7 mouse cellular contexts compared by ENCODE assay signal in genomic region chr8:70673079-70673856, GRCm38 (mm10). TPM values are rescaled to one million over a fixed set of nuclear protein-coding genes. Genes with fewer than 3 reads are reported as not detected.
A peak's percentile ranks its signal among the peaks of the same experiment; 100 is the strongest.
DNase-seq lines count a peak whose midpoint lies in the region; ATAC-seq lines count a peak whose summit lies in the region.

Gene Lsm4 (plus strand): TSS chr8:70673248.

- H3K4me2 ChIP-seq in embryonic facial prominence, embryonic 12.5 days (replicated peaks) = peak within 1 kb of the TSS; percentile 57
- H3K4me2 ChIP-seq in limb, embryonic 11.5 days (ENCODE audit: low read depth, severe bottlenecking) = peak within 1 kb of the TSS; percentile 66
- H3K4me2 ChIP-seq in midbrain, embryonic 14.5 days (ENCODE audit: low read length) = peak within 1 kb of the TSS; percentile 90

- no peaks in the 10 kb centered on the region for H3K9me3 ChIP-seq in embryonic facial prominence, embryonic 12.5 days
- no peaks in the 10 kb centered on the region for H3K9me3 ChIP-seq in limb, embryonic 11.5 days (ENCODE audit: control insufficient read depth, low read length)
- H3K9me3 ChIP-seq in midbrain, embryonic 14.5 days (ENCODE audit: control insufficient read depth, low read length) = no peaks in the 10 kb centered on the region

- H3K9ac ChIP-seq in embryonic facial prominence, embryonic 12.5 days = peak within 1 kb of the TSS; percentile 70
- peak within 1 kb of the TSS; percentile 87 for H3K9ac ChIP-seq in limb, embryonic 11.5 days (ENCODE audit: low read length)
- peak within 1 kb of the TSS; percentile 68 for H3K9ac ChIP-seq in midbrain, embryonic 14.5 days (replicated peaks; ENCODE audit: low read length)

- H3K27me3 ChIP-seq in embryonic facial prominence, embryonic 12.5 days = no peaks in the 10 kb centered on the region
- H3K27me3 ChIP-seq in limb, embryonic 11.5 days (ENCODE audit: control insufficient read depth, insufficient read depth, low read length) = no peaks in the 10 kb centered on the region
- H3K27me3 ChIP-seq in midbrain, embryonic 14.5 days (ENCODE audit: control insufficient read depth, insufficient read depth, low read length) = no peaks in the 10 kb centered on the region

- peaks cover 13% of the 10 kb centered on the region for H3K4me1 ChIP-seq in embryonic facial prominence, embryonic 12.5 days
- H3K4me1 ChIP-seq in limb, embryonic 11.5 days (ENCODE audit: control insufficient read depth, insufficient read depth, low read length) = peaks cover 12% of the 10 kb centered on the region
- H3K4me1 ChIP-seq in midbrain, embryonic 14.5 days (ENCODE audit: control insufficient read depth, insufficient read depth, low read length) = peaks cover 12% of the 10 kb centered on the region

- peak; percentile 93 for DNase-seq in adrenal gland, postnatal 25 days
- DNase-seq in heart, adult 11 months = peak; percentile 100
- DNase-seq in kidney, adult 18-20 months = peak; percentile 99
- DNase-seq in limb, embryonic 11.5 days (ENCODE audit: low spot score) = peak; percentile 100
- peak; percentile 99 for DNase-seq in midbrain, embryonic 14.5 days
- DNase-seq in spleen, adult 18-20 months = peak; percentile 94 to 97

- WGBS in embryonic facial prominence, embryonic 12.5 days = under 1% methylated on average over 60 of the region's 60 CpGs
- WGBS in limb, embryonic 11.5 days = under 1% methylated on average over 60 of the region's 60 CpGs
- under 1% methylated on average over 60 of the region's 60 CpGs for WGBS in midbrain, embryonic 14.5 days

- H3K27ac ChIP-seq in embryonic facial prominence, embryonic 12.5 days = peak within 1 kb of the TSS; percentile 92
- peak within 1 kb of the TSS; percentile 92 for H3K27ac ChIP-seq in limb, embryonic 11.5 days (replicated peaks; ENCODE audit: low read depth, low read length)
- H3K27ac ChIP-seq in midbrain, embryonic 14.5 days (replicated peaks; ENCODE audit: low read depth, low read length) = peak within 1 kb of the TSS; percentile 97

- ATAC-seq in embryonic facial prominence, embryonic 12.5 days (ENCODE audit: insufficient number of reproducible peaks, insufficient read depth, low FRiP score, low TSS enrichment) = peak; percentile 92
- peak; percentile 96 for ATAC-seq in limb, embryonic 11.5 days (ENCODE audit: insufficient number of reproducible peaks, low FRiP score, low TSS enrichment, low read depth)
- peak; percentile 97 for ATAC-seq in midbrain, embryonic 14.5 days (ENCODE audit: low FRiP score, low TSS enrichment)

- peaks cover 12% of the 10 kb centered on the region for H3K36me3 ChIP-seq in embryonic facial prominence, embryonic 12.5 days
- H3K36me3 ChIP-seq in limb, embryonic 11.5 days (ENCODE audit: control insufficient read depth, insufficient read depth, low read length) = peaks cover 6% of the 10 kb centered on the region
- peaks cover 10% of the 10 kb centered on the region for H3K36me3 ChIP-seq in midbrain, embryonic 14.5 days (ENCODE audit: control insufficient read depth, insufficient read depth, low read length)

- peak within 1 kb of the TSS; percentile 62 for H3K4me3 ChIP-seq in embryonic facial prominence, embryonic 12.5 days
- peak within 1 kb of the TSS; percentile 66 for H3K4me3 ChIP-seq in limb, embryonic 11.5 days (ENCODE audit: low read depth, low read length)
- peak within 1 kb of the TSS; percentile 63 for H3K4me3 ChIP-seq in midbrain, embryonic 14.5 days (replicated peaks; ENCODE audit: low read depth, low read length)

RNA-seq across cellular contexts. Expression of gene Lsm4, which starts in this region (rescaled TPM):
- total RNA-seq in adrenal gland, postnatal 25 days (2021) = 66.1 and 86.8 TPM in 2 replicates
- 303 and 326 TPM in 2 replicates for polyA plus RNA-seq in embryonic facial prominence, embryonic 12.5 days (2016; fragmentation: Nextera tagmentation; extraction: Ambion mirVana)
- polyA plus RNA-seq in limb, embryonic 11.5 days (2014; fragmentation: Nextera tagmentation; extraction: Ambion mirVana) = 356 and 388 TPM in 2 replicates
- polyA plus RNA-seq in midbrain, embryonic 14.5 days (2014; fragmentation: Nextera tagmentation; extraction: Ambion mirVana) = 175 and 201 TPM in 2 replicates

Comparison
In these comparisons a context has a peak if more than half of its experiments do, and no peak if none do; other contexts are left out.
1. Peak in every context shown above with its lines: DNase-seq, ATAC-seq, H3K4me3 ChIP-seq and H3K27ac ChIP-seq.